Mouse (Mus musculus): ENCODE measurements around the gene Lrrc43.

Lrrc43 gene

GRCm38 (mm10) chr5:123521621-123522020 is 32.5 kb downstream of the Lrrc43 start:
- no peak for DNase-seq

GRCm38 (mm10) chr5:123522166-123522565 is 33.1 kb downstream of the Lrrc43 start:
- DNase-seq: no peak

GRCm38 (mm10) chr5:123523692-123524392 is 34.7 kb downstream of the Lrrc43 start, which contains the start of gene Diablo:
TSS of gene Diablo (minus strand) at chr5:123524176.
- peak; percentile 99 for DNase-seq

- DNase-seq: no peak
Measured at GRCm38 (mm10) chr5:123524393-123524750, 35.3 kb downstream of the Lrrc43 start.

GRCm38 (mm10) chr5:123525281-123525680 is 36.2 kb downstream of the Lrrc43 start, which contains the start of gene Gm49027:
TSS of gene Gm49027 (minus strand) at chr5:123525488.
- DNase-seq: no peak

- DNase-seq: no peak
Measured at GRCm38 (mm10) chr5:123525916-123526495, 36.9 kb downstream of the Lrrc43 start.

GRCm38 (mm10) chr5:123528641-123529040 is 39.5 kb downstream of the Lrrc43 start:
- peak in 1 of 2 experiments; percentile 1 for DNase-seq

GRCm38 (mm10) chr5:123530056-123530455 is 41.0 kb downstream of the Lrrc43 start:
- DNase-seq: peak in 1 of 2 experiments; percentile 3

- DNase-seq: no peak
Measured at GRCm38 (mm10) chr5:123533801-123534200, 44.7 kb downstream of the Lrrc43 start.

- DNase-seq: no peak
Measured at GRCm38 (mm10) chr5:123555693-123556092, 66.6 kb downstream of the Lrrc43 start.

GRCm38 (mm10) chr5:123556451-123556850 is 67.3 kb downstream of the Lrrc43 start:
- DNase-seq: no peak
